Mouse (Mus musculus): Measurements from ENCODE around the gene Olfr1358.
A peak's percentile ranks its signal among the peaks of the same experiment; 100 is the strongest.
"Not testable (repeated sequence)": the region's sequence is repeated elsewhere in the genome, so short reads cannot be mapped to it uniquely, and the experiment has no call there.

Gene Olfr1358

GRCm38 (mm10) chr10:78517128-78517527 is at the start of gene Olfr1358:
Gene Olfr1358, plus strand, starts transcription at chr10:78517428.
- DNase-seq (ENCODE audit: low read depth, low spot score): no peak

- DNase-seq (ENCODE audit: low read depth, low spot score): no peak
These were observed 49.4 kb upstream of the Olfr1358 start for GRCm38 (mm10) chr10:78467761-78468310.

GRCm38 (mm10) chr10:78470582-78471313 is 46.5 kb upstream of the Olfr1358 start:
- no peak for DNase-seq (ENCODE audit: low read depth, low spot score)

- no peak for DNase-seq (ENCODE audit: low read depth, low spot score)
These were observed 45.2 kb upstream of the Olfr1358 start for GRCm38 (mm10) chr10:78472046-78472445.

- no peak for DNase-seq (ENCODE audit: low read depth, low spot score)
These were observed 43.8 kb upstream of the Olfr1358 start for GRCm38 (mm10) chr10:78473434-78473833.

- no peak for DNase-seq (ENCODE audit: low read depth, low spot score)
These were observed 42.5 kb upstream of the Olfr1358 start for GRCm38 (mm10) chr10:78474759-78475158.

GRCm38 (mm10) chr10:78476821-78477220 is 40.4 kb upstream of the Olfr1358 start:
- DNase-seq (ENCODE audit: low read depth, low spot score): no peak

GRCm38 (mm10) chr10:78480954-78481927 is 36.0 kb upstream of the Olfr1358 start:
- DNase-seq (ENCODE audit: low read depth, low spot score): no peak

GRCm38 (mm10) chr10:78481928-78482499 is 35.2 kb upstream of the Olfr1358 start:
- peak; percentile 85 for DNase-seq (ENCODE audit: low read depth, low spot score)

- DNase-seq (ENCODE audit: low read depth, low spot score): not testable (repeated sequence)
These were observed 31.9 kb upstream of the Olfr1358 start for GRCm38 (mm10) chr10:78485369-78485768.

GRCm38 (mm10) chr10:78486871-78487270 is 30.4 kb upstream of the Olfr1358 start:
- DNase-seq (ENCODE audit: low read depth, low spot score): no peak

GRCm38 (mm10) chr10:78487431-78488086 is 29.7 kb upstream of the Olfr1358 start:
- DNase-seq (ENCODE audit: low read depth, low spot score): peak; percentile 88

GRCm38 (mm10) chr10:78502986-78503733 is 14.1 kb upstream of the Olfr1358 start:
- DNase-seq (ENCODE audit: low read depth, low spot score): no peak

- DNase-seq (ENCODE audit: low read depth, low spot score): no peak
These were observed 2.6 kb downstream of the Olfr1358 start for GRCm38 (mm10) chr10:78519792-78520191.

GRCm38 (mm10) chr10:78520260-78521005 is 3.2 kb downstream of the Olfr1358 start:
- DNase-seq (ENCODE audit: low read depth, low spot score): peak; percentile 22

GRCm38 (mm10) chr10:78525071-78525470 is 7.8 kb downstream of the Olfr1358 start:
- DNase-seq (ENCODE audit: low read depth, low spot score): not testable (repeated sequence)

GRCm38 (mm10) chr10:78525511-78525910 is 8.3 kb downstream of the Olfr1358 start:
- no peak for DNase-seq (ENCODE audit: low read depth, low spot score)

- DNase-seq (ENCODE audit: low read depth, low spot score): peak; percentile 7
These were observed 23.7 kb downstream of the Olfr1358 start for GRCm38 (mm10) chr10:78540943-78541342.

- DNase-seq (ENCODE audit: low read depth, low spot score): no peak
These were observed 47.8 kb downstream of the Olfr1358 start for GRCm38 (mm10) chr10:78565070-78565469.

- DNase-seq (ENCODE audit: low read depth, low spot score): no peak
These were observed 52.0 kb downstream of the Olfr1358 start for GRCm38 (mm10) chr10:78569191-78569590.
